Mouse (Mus musculus) forebrain, embryonic 16.5 days (tissue): ENCODE measurements at regions not wholly inside any gene's neighbourhood (a gene's known extent, or its start where the extent isn't known, plus 50 kb on each side); places are given as distances from the start of the nearest gene placed in this dataset.

Source experiments
- ATAC-seq: fragments of 200-750 bp; cut with Nextera tagmentation; 2 replicates; pipeline ENCODE4 v1.8.0; 2017; ENCODE audit warnings: mild to moderate bottlenecking, moderate library complexity
- H3K27ac ChIP-seq: fragments of 300-500 bp; sonication (generic); 2 replicates; pipeline ENCODE4 v1.5.1; 2014; ENCODE audit warnings: low read length, control low read depth
- H3K27me3 ChIP-seq: fragments of 300-500 bp; sonication (generic); replicated peaks from 2 replicates; pipeline ENCODE4 v1.6.1; 2014; ENCODE audit warnings: low read length; ENCODE audit not compliant: control insufficient read depth, insufficient read depth
- H3K36me3 ChIP-seq: fragments of 300-500 bp; sonication (generic); 2 replicates; pipeline ENCODE4 v1.6.1; 2014; ENCODE audit not compliant: control insufficient read depth, insufficient read depth
- H3K4me1 ChIP-seq: fragments of 300-500 bp; sonication (generic); replicated peaks from 2 replicates; pipeline ENCODE4 v1.6.1; 2014; ENCODE audit warnings: low read length; ENCODE audit not compliant: control insufficient read depth, insufficient read depth
- H3K4me2 ChIP-seq: fragments of 300-500 bp; sonication (generic); 2 replicates; pipeline ENCODE4 v1.6.1; 2014; ENCODE audit warnings: mild to moderate bottlenecking, low read length, control low read depth
- H3K4me3 ChIP-seq: fragments of 300-500 bp; sonication (generic); replicated peaks from 2 replicates; pipeline ENCODE4 v1.5.1; 2014; ENCODE audit warnings: mild to moderate bottlenecking, low read length, control low read depth
- H3K9ac ChIP-seq: fragments of 300-500 bp; sonication (generic); replicated peaks from 2 replicates; pipeline ENCODE4 v1.6.1; 2014; ENCODE audit warnings: low read depth, low read length, control low read depth
- H3K9me3 ChIP-seq: fragments of 300-500 bp; sonication (generic); 2 replicates; pipeline ENCODE4 v1.6.1; 2016; ENCODE audit warnings: low read length; ENCODE audit not compliant: control insufficient read depth
- WGBS: fragments of 180-500 bp; shearing (Covaris S2); extraction: QIAGEN DNeasy Blood & Tissue Kit; methylation state at CpG from one replicate; pipeline ENCODE4 v1.1.7; 2014; 5-methylcytosine and 5-hydroxymethylcytosine counted together
- microRNA counts: library from miRNA; unstranded; fragments of <30 nt; microRNA quantifications from one replicate; lab custom pipeline; 2016
- microRNA-seq: library from miRNA; unstranded; fragments of <30 nt; microRNA quantifications from one replicate; pipeline ENCODE4, GENCODE M21; 2017

DNA sequence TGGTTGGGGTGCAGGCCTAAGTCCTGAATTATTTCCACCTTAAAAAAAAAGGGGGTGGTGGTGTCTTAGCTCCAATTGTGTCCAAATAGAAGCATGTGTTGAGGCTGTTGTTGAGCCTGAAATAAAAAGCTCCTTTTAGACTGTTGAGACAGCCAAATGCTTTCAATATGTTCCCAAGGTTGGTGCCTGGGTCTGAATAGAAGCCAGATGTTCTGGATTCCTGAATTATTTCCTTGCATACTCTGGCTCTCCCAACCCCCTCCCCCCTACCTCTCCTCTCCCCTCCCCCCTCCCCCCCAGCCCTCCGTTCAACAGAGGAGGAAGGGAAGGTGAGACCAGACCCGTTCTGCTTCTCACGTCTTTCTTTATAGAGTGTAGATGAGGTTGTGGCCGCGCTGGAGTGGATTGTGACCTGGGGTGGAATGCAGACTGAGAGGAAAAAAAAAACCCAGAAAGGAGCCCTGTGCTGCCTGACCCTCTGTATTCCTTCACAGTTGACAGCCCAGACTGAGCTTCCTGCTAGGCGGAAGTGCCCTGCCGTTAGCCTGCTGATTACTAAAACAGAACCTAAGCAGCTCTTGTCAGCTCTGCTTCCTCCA lies 50.9 kb upstream of the Ubash3b start:
- no peaks in the 10 kb centered on the region for H3K36me3 ChIP-seq
- H3K27me3 ChIP-seq = no peaks in the 10 kb centered on the region
- peak overlapping the region; percentile 71 for H3K27ac ChIP-seq
- peak overlapping the region; percentile 43 for H3K4me2 ChIP-seq
- peak overlapping the region; percentile 38; the same call in 1 of the 2 replicates for H3K9ac ChIP-seq
- ATAC-seq = peak; percentile 2; the same call in 1 of the 2 replicates
- WGBS = under 1% methylated on average over 7 of the region's 7 CpGs
- peak overlapping the region; percentile 15; the same call in 1 of the 2 replicates for H3K4me3 ChIP-seq
- no peaks in the 10 kb centered on the region for H3K9me3 ChIP-seq
- H3K4me1 ChIP-seq = peaks cover 26% of the 10 kb centered on the region

DNA sequence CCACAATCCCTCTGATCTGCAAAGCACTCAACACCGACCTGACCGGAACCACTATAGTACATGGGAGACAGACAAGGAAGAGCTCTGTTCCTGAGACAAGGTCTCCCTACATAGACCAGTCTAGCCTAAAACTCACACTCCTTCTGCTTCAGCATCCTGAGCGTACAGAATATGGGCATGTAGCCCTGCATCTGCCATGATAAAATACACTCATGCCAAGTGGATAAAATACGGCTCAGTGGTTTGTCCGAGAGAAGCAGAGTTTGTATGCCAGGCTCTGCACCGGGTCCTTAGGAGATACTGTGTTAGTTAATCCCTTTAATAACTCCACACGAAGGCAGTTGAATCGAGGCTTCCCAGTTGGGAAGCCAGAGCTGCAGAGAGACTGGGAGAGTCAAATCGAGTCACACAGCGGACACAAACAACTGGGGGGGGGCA lies 50.4 kb upstream of the Ubash3b start:
- Histone ChIP-seq H3K27me3 (no peaks in the 10 kb centered on the region), H3K36me3 (no peaks in the 10 kb centered on the region), H3K9me3 (no peaks in the 10 kb centered on the region), H3K27ac (peak overlapping the region; percentile 71), H3K4me3 (no peak overlapping the region), H3K9ac (peak overlapping the region; percentile 38; the same call in 1 of the 2 replicates), H3K4me1 (peaks cover 28% of the 10 kb centered on the region), H3K4me2 (peak overlapping the region; percentile 43)
- no peak for ATAC-seq
- WGBS = 25% methylated on average over 10 of the region's 10 CpGs

MicroRNA genes in the stretch of these regions (microRNA counts, 519-probe panel; counts per million panel counts)
- microRNA mmu-miR-100 (lab: Ali Mortazavi, UCI) (4,029 counts per million, percentile 94 among the panel's probes with 10 or more counts), microRNA mmu-miR-125b-3p (lab: Ali Mortazavi, UCI) (3,171 counts per million, percentile 80 among the panel's probes with 10 or more counts)

Small RNAs in the stretch of these regions (microRNA-seq; reads per million reads assigned to microRNA genes)
- gene Mir100 (29,584 reads per million, percentile 99 among the genes with 10 or more reads in this experiment), gene Mir125b-1 (2,465 reads per million, percentile 85 among the genes with 10 or more reads in this experiment), gene Mirlet7a-2 (320 reads per million, percentile 69 among the genes with 10 or more reads in this experiment)
